Mouse (Mus musculus): ENCODE results near the gene Srgap2. TPM values are rescaled to one million over a fixed set of nuclear protein-coding genes. Genes with fewer than 3 reads are reported as not detected.
"Not testable (repeated sequence)": the region's sequence is repeated elsewhere in the genome, so short reads cannot be mapped to it uniquely, and the experiment has no call there.

Gene Srgap2
- polyA plus RNA-seq, 1 experiment from 2014 or later: 55.6 TPM

- Histone ChIP-seq H3K27me3 (ENCODE audit: control insufficient read depth, insufficient read depth, low read length) (no peaks in the 10 kb centered on the region), H3K4me1 (ENCODE audit: control insufficient read depth, insufficient read depth, low read length) (no peaks in the 10 kb centered on the region), H3K36me3 (ENCODE audit: control insufficient read depth, insufficient read depth, low read length) (0 out of 2 replicates have a peak, but pooled peaks cover 10% of the 10 kb centered on the region), H3K9me3 (ENCODE audit: control insufficient read depth, low read length) (no peaks in the 10 kb centered on the region), H3K4me2 (ENCODE audit: low read depth, low read length) (no peak overlapping the region), H3K4me3 (ENCODE audit: low read depth, low read length) (no peak overlapping the region), H3K9ac (replicated peaks; ENCODE audit: low read depth, low read length) (no peak overlapping the region), H3K27ac (ENCODE audit: low read depth, low read length) (no peak overlapping the region)
- 79% methylated on average over 1 of the region's 1 CpGs for WGBS
- no peak for ATAC-seq (ENCODE audit: low read depth)
Observed at GRCm38 (mm10) chr1:131349993-131350510, 177.1 kb downstream of the Srgap2 start.

DNA sequence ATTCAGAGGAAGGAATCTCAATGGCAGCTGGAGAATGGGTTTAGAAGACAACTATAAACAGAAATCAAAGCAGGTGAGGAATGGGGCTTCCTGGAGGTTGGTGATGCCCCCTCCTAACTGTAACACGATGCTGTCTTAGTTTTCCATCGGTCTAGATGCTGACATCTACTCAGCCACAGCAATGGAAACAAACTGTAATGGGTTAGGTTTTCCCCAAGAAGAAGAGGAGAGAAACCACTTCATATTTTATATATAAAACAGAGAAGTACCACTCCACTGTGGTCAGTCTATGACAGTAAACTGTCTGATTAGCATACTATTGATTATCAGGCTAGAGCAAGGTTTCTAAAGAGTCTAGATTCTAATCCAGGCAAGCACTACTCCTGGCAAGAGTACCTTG lies 179.4 kb downstream of the Srgap2 start:
- Histone ChIP-seq H3K36me3 (ENCODE audit: control insufficient read depth, insufficient read depth, low read length) (peaks cover 16% of the 10 kb centered on the region; the same call in 1 of the 2 replicates), H3K9me3 (ENCODE audit: control insufficient read depth, low read length) (no peaks in the 10 kb centered on the region), H3K4me2 (ENCODE audit: low read depth, low read length) (no peak overlapping the region), H3K9ac (replicated peaks; ENCODE audit: low read depth, low read length) (no peak overlapping the region), H3K4me3 (ENCODE audit: low read depth, low read length) (no peak overlapping the region), H3K27me3 (ENCODE audit: control insufficient read depth, insufficient read depth, low read length) (no peaks in the 10 kb centered on the region), H3K4me1 (ENCODE audit: control insufficient read depth, insufficient read depth, low read length) (no peaks in the 10 kb centered on the region), H3K27ac (ENCODE audit: low read depth, low read length) (no peak overlapping the region)
- WGBS: 81% methylated on average over 2 of the region's 2 CpGs
- ATAC-seq (ENCODE audit: low read depth): no peak

GRCm38 (mm10) chr1:131346916-131347555 lies 180.1 kb downstream of the Srgap2 start:
- Histone ChIP-seq H3K27ac (ENCODE audit: low read depth, low read length) (no peak overlapping the region), H3K36me3 (ENCODE audit: control insufficient read depth, insufficient read depth, low read length) (peaks cover 16% of the 10 kb centered on the region; the same call in 1 of the 2 replicates), H3K9ac (replicated peaks; ENCODE audit: low read depth, low read length) (no peak overlapping the region), H3K4me2 (ENCODE audit: low read depth, low read length) (no peak overlapping the region), H3K4me1 (ENCODE audit: control insufficient read depth, insufficient read depth, low read length) (no peaks in the 10 kb centered on the region), H3K9me3 (ENCODE audit: control insufficient read depth, low read length) (no peaks in the 10 kb centered on the region), H3K27me3 (ENCODE audit: control insufficient read depth, insufficient read depth, low read length) (no peaks in the 10 kb centered on the region), H3K4me3 (ENCODE audit: low read depth, low read length) (no peak overlapping the region)
- WGBS: 79% methylated on average over 1 of the region's 1 CpGs
- ATAC-seq (ENCODE audit: low read depth): no peak

DNA sequence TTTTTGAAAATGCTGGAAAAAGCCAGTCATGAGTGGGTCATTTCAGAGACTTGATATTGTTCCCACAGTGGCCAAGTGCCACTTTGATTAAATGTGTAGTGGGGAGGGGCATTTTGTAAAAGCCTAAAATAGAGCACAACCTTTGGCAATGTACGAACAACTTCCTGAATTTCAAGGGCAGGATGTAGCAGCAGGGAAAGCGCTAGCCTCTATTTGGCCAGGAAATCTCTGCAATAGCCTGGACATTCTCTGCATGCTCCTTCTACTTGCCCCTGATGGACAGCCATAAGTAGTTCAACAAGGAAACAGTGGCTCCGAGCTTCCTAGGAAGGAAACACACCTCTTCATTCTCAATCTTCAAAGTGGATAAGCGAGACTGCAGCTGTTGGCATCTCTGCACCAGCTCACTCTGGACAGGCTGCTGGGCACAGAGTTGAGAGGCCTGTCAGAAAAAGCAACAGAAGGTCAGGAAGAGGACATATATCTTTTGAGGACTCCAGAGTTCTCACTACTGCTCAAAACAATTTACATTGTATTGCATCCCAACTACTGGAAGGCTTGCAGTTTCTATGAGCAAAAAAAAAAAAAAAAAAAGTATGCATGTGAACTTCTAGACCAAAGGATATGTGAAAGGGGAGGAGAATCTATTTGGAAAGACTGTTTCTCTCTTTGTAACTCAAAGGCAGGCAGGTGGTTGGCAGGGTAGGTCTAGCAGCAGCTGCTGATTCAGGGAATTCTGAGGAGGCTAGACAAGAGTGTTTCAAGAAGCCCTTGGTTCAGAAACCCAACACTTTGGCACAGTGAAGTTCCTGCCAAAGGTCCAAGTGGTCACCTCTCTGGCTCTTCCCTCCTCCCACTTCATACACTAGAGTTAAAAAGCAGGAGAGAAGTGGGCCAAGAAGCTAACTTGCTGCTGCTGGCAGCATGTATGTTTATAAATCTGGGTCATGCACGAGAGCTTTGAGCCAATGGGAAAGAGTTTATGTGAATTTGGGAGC lies 181.4 kb downstream of the Srgap2 start:
- H3K36me3 ChIP-seq (ENCODE audit: control insufficient read depth, insufficient read depth, low read length): peaks cover 16% of the 10 kb centered on the region; the same call in 1 of the 2 replicates
- no peak overlapping the region for H3K27ac ChIP-seq (ENCODE audit: low read depth, low read length)
- no peak for ATAC-seq (ENCODE audit: low read depth)
- H3K9me3 ChIP-seq (ENCODE audit: control insufficient read depth, low read length): no peaks in the 10 kb centered on the region
- no peak overlapping the region for H3K4me2 ChIP-seq (ENCODE audit: low read depth, low read length)
- H3K4me1 ChIP-seq (ENCODE audit: control insufficient read depth, insufficient read depth, low read length): no peaks in the 10 kb centered on the region
- no peaks in the 10 kb centered on the region for H3K27me3 ChIP-seq (ENCODE audit: control insufficient read depth, insufficient read depth, low read length)
- 84% methylated on average over 5 of the region's 5 CpGs for WGBS
- no peak overlapping the region for H3K9ac ChIP-seq (replicated peaks; ENCODE audit: low read depth, low read length)
- H3K4me3 ChIP-seq (ENCODE audit: low read depth, low read length): no peak overlapping the region

DNA sequence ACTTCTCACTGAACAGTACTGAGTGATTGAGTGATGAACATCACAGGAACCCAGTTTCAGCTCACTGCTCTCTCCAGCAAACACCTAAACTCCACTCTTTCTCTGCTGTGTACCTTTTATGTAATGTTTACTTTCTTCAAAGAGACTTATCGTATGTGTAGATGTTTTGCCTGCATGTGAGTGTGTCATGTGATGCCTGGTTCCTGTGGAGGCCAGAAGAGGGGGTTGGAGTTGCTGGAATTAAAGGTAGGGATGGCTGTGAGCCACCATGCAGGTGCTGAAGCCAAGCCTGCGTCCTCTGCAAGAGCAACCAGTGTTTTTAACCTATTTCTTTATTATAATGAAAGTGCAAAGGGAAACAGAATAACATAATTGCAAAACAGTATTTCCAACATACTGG lies 182.5 kb downstream of the Srgap2 start:
- peaks cover 16% of the 10 kb centered on the region; the same call in 1 of the 2 replicates for H3K36me3 ChIP-seq (ENCODE audit: control insufficient read depth, insufficient read depth, low read length)
- ATAC-seq (ENCODE audit: low read depth): no peak
- H3K4me3 ChIP-seq (ENCODE audit: low read depth, low read length): no peak overlapping the region
- no peak overlapping the region for H3K9ac ChIP-seq (replicated peaks; ENCODE audit: low read depth, low read length)
- no peak overlapping the region for H3K4me2 ChIP-seq (ENCODE audit: low read depth, low read length)
- H3K27me3 ChIP-seq (ENCODE audit: control insufficient read depth, insufficient read depth, low read length): no peaks in the 10 kb centered on the region
- WGBS: 89% methylated on average over 2 of the region's 2 CpGs
- H3K27ac ChIP-seq (ENCODE audit: low read depth, low read length): no peak overlapping the region
- no peaks in the 10 kb centered on the region for H3K4me1 ChIP-seq (ENCODE audit: control insufficient read depth, insufficient read depth, low read length)
- no peaks in the 10 kb centered on the region for H3K9me3 ChIP-seq (ENCODE audit: control insufficient read depth, low read length)

DNA sequence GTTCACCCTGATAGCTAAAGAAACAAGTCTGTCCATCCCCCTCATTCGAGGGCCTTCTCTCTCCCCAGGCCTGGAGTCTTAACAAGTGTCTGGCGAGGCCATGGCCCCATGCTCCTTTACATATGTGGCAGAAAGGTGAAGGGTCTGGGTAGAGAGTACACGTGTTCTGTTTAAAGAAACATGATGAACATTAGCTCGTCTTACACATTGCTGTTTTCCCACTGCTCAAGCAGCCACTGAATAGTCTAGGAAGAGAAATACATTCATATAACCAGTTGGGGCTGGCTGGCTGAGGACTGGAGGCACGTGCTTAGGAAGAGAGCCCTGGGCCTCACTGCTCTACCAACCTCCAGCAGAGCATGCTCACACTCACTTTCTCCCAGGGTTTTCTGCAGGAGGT lies 191.1 kb downstream of the Srgap2 start:
- Histone ChIP-seq H3K4me1 (ENCODE audit: control insufficient read depth, insufficient read depth, low read length) (no peaks in the 10 kb centered on the region), H3K27ac (ENCODE audit: low read depth, low read length) (no peak overlapping the region), H3K9me3 (ENCODE audit: control insufficient read depth, low read length) (no peaks in the 10 kb centered on the region), H3K9ac (replicated peaks; ENCODE audit: low read depth, low read length) (no peak overlapping the region), H3K4me3 (ENCODE audit: low read depth, low read length) (no peak overlapping the region), H3K27me3 (ENCODE audit: control insufficient read depth, insufficient read depth, low read length) (no peaks in the 10 kb centered on the region), H3K36me3 (ENCODE audit: control insufficient read depth, insufficient read depth, low read length) (peaks cover 7% of the 10 kb centered on the region; the same call in 1 of the 2 replicates), H3K4me2 (ENCODE audit: low read depth, low read length) (no peak overlapping the region)
- no peak for ATAC-seq (ENCODE audit: low read depth)
- 83% methylated on average over 5 of the region's 5 CpGs for WGBS

DNA sequence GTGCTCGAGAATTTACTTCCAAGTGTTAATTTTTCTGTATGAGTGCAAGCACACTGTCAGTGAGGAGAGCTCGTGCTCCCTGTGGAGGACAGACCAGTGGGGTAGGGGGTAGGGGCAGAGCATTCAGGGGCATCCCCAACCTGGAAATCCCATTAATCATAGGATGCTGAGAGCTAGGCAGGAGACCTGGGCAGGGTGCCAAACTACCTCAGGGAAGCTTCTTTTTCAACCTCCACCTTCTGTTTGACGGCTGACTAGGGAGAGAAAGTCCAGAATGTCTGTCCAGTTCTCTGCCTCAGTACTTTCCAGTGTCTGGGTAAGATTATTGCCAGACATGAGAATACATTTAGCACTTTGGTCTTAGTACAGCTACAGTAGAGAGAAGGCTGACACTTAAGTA lies 191.5 kb downstream of the Srgap2 start:
- Histone ChIP-seq H3K4me3 (ENCODE audit: low read depth, low read length) (no peak overlapping the region), H3K9ac (replicated peaks; ENCODE audit: low read depth, low read length) (no peak overlapping the region), H3K4me1 (ENCODE audit: control insufficient read depth, insufficient read depth, low read length) (no peaks in the 10 kb centered on the region), H3K36me3 (ENCODE audit: control insufficient read depth, insufficient read depth, low read length) (peaks cover 7% of the 10 kb centered on the region; the same call in 1 of the 2 replicates), H3K27ac (ENCODE audit: low read depth, low read length) (no peak overlapping the region), H3K27me3 (ENCODE audit: control insufficient read depth, insufficient read depth, low read length) (no peaks in the 10 kb centered on the region), H3K9me3 (ENCODE audit: control insufficient read depth, low read length) (no peaks in the 10 kb centered on the region), H3K4me2 (ENCODE audit: low read depth, low read length) (no peak overlapping the region)
- 52% methylated on average over 3 of the region's 3 CpGs for WGBS
- no peak for ATAC-seq (ENCODE audit: low read depth)

- Histone ChIP-seq H3K9me3 (ENCODE audit: control insufficient read depth, low read length) (no peaks in the 10 kb centered on the region), H3K27me3 (ENCODE audit: control insufficient read depth, insufficient read depth, low read length) (no peaks in the 10 kb centered on the region), H3K4me2 (ENCODE audit: low read depth, low read length) (no peak overlapping the region), H3K36me3 (ENCODE audit: control insufficient read depth, insufficient read depth, low read length) (peaks cover 7% of the 10 kb centered on the region; the same call in 1 of the 2 replicates), H3K4me1 (ENCODE audit: control insufficient read depth, insufficient read depth, low read length) (no peaks in the 10 kb centered on the region), H3K4me3 (ENCODE audit: low read depth, low read length) (no peak overlapping the region), H3K27ac (ENCODE audit: low read depth, low read length) (no peak overlapping the region), H3K9ac (replicated peaks; ENCODE audit: low read depth, low read length) (no peak overlapping the region)
- WGBS: 91% methylated on average over 1 of the region's 1 CpGs
- ATAC-seq (ENCODE audit: low read depth): no peak
Observed at GRCm38 (mm10) chr1:131331180-131331579, 196.0 kb downstream of the Srgap2 start.

DNA sequence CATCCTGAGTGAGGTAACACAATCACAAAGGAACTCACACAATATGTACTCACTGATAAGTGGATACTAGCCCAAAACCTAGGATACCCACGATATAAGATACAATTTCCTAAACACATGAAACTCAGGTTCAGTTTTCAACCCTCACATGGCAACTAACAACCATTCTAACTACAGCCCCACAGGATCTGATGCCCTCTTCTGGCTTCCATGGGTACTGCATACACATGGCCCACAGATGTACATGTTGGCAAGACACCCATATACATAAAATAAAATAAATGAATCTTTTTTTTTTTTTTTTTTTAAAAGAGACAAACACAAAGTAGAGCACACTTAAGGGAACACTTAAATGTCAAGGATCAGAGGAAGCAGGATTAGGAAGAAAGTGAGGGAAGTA lies 198.1 kb downstream of the Srgap2 start:
- H3K36me3 ChIP-seq (ENCODE audit: control insufficient read depth, insufficient read depth, low read length): peaks cover 12% of the 10 kb centered on the region; the same call in 1 of the 2 replicates
- H3K4me2 ChIP-seq (ENCODE audit: low read depth, low read length); H3K4me3 ChIP-seq (ENCODE audit: low read depth, low read length); H3K9ac ChIP-seq (replicated peaks; ENCODE audit: low read depth, low read length); H3K27me3 ChIP-seq (ENCODE audit: control insufficient read depth, insufficient read depth, low read length); H3K9me3 ChIP-seq (ENCODE audit: control insufficient read depth, low read length); H3K27ac ChIP-seq (ENCODE audit: low read depth, low read length); H3K4me1 ChIP-seq (ENCODE audit: control insufficient read depth, insufficient read depth, low read length); ATAC-seq (ENCODE audit: low read depth): not testable (repeated sequence)
- 100% methylated on average over 1 of the region's 1 CpGs for WGBS

Measured in neural tube, embryonic 14.5 days (tissue).